Mouse (Mus musculus) bone marrow, adult 2 months (tissue): ENCODE measurements around the gene Vsig2. TPM values are rescaled to one million over a fixed set of nuclear protein-coding genes. Genes with fewer than 3 reads are reported as not detected.

Experiments used
- H3K27ac ChIP-seq: fragments of 200-500 bp; 2 replicates; pipeline ENCODE4 v1.5.1; 2012; ENCODE audit warnings: low read depth, mild to moderate bottlenecking, control low read depth, inconsistent platforms, low read length; ENCODE audit not compliant: control insufficient read depth, poor library complexity, insufficient read depth
- H3K4me1 ChIP-seq: fragments of 200-500 bp; 2 replicates; pipeline ENCODE4 v1.6.1; 2011; ENCODE audit warnings: low read length; ENCODE audit not compliant: control insufficient read depth, insufficient read depth
- H3K4me3 ChIP-seq: fragments of 200-500 bp; replicated peaks from 2 replicates; pipeline ENCODE3; 2011; ENCODE audit warnings: mild to moderate bottlenecking, low read depth, low read length, control low read depth; ENCODE audit not compliant: control insufficient read depth
- CTCF ChIP-seq: fragments of 200-500 bp; IDR thresholded peaks from 2 replicates; pipeline ENCODE4 v1.5.1; 2011; ENCODE audit warnings: low read length, control low read depth; ENCODE audit not compliant: control insufficient read depth, insufficient read depth
- POLR2A ChIP-seq: fragments of 200-500 bp; IDR thresholded peaks from 2 replicates; pipeline ENCODE4 v1.6.1; 2011; ENCODE audit warnings: low read depth, mild to moderate bottlenecking, control low read depth, low read length, borderline replicate concordance; ENCODE audit not compliant: control insufficient read depth
- WGBS: fragments of 180-500 bp; shearing (Covaris S2); methylation state at CpG from one replicate; pipeline ENCODE4 v1.1.7; 2018; 5-methylcytosine and 5-hydroxymethylcytosine counted together
- polyA plus RNA-seq: library from polyadenylated mRNA; stranded (reverse); fragments of >200 nt; gene quantifications from 2 replicates; pipeline ENCODE4 v1.2.4, GENCODE M21; 2011; ENCODE audit warnings: low replicate concordance; ENCODE audit not compliant: missing spikeins, insufficient read depth, insufficient read length

The Vsig2 gene
- polyA plus RNA-seq, 1 experiment: 12.2 TPM

DNA sequence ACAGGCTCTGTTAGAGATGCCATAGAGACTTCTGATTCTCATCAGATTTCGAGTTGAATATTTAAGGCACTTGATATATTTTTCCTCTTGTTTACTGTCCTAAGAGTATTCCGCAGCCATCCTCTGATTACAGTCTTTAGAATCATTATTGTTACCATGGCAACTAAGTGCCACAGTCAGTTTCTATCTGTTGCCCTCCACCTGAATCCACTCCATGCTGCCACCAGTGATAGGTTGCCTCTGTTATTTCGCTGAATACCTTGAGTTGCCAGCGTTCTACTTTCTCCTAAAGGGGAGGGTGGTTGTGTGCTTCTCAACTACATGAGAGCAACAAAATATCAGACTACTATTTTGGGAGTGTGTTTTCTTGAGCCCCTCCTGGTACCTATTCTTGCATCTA is 47.7 kb downstream of the Vsig2 start:
- TF ChIP-seq CTCF: no peak
- no peak for TF ChIP-seq POLR2A
- Histone ChIP-seq H3K4me1 (no peaks in the 10 kb centered on the region), H3K27ac (no peak overlapping the region), H3K4me3 (no peak overlapping the region)
- WGBS: 83% methylated on average over 4 of the region's 4 CpGs

DNA sequence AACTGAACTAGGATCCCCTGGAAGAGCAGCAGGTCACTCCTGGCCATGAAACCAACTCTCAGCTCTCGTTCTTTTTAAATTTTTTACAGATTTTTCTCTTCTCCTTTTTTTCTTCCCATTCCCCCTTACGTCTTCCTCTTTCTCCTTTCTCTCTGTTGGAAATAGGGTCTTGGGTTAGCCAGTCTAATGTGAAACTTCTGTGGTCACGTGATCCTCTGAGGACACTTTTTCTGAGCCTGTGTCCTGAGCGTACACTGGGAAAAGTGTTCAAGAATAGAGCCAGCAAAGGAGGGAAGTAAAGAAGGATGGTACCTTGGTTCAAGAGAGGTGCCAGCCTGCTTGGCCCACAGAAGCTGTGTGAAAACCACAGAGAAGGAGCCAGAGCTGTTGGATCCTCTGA is 51.3 kb downstream of the Vsig2 start:
- TF ChIP-seq CTCF (no peak), POLR2A (no peak)
- H3K4me1 ChIP-seq: no peaks in the 10 kb centered on the region
- H3K27ac ChIP-seq: no peak overlapping the region
- H3K4me3 ChIP-seq: no peak overlapping the region
- 45% methylated on average over 4 of the region's 4 CpGs for WGBS

DNA sequence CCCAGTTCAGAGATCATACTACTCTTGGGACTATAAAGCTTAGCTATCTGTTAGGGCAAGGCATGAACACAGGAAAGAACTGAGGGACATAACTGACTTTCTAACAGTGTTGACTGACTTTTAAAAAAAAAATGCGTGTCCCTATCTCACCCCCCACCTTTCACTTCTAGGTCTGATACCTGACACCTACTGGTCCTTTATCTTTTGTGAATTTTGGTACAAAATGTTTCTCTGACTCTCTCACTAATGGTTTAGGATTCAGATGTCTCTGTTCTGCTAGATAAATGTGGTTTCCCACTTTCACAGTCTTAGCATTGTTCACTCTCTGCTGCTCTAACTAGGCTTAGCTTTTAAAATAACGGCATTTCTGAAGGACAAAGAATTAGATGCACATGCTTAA is 53.0 kb downstream of the Vsig2 start:
- WGBS: 56% methylated on average over 2 of the region's 2 CpGs
- TF ChIP-seq CTCF (no peak), POLR2A (no peak)
- no peaks in the 10 kb centered on the region for H3K4me1 ChIP-seq
- no peak overlapping the region for H3K27ac ChIP-seq
- H3K4me3 ChIP-seq: no peak overlapping the region

DNA sequence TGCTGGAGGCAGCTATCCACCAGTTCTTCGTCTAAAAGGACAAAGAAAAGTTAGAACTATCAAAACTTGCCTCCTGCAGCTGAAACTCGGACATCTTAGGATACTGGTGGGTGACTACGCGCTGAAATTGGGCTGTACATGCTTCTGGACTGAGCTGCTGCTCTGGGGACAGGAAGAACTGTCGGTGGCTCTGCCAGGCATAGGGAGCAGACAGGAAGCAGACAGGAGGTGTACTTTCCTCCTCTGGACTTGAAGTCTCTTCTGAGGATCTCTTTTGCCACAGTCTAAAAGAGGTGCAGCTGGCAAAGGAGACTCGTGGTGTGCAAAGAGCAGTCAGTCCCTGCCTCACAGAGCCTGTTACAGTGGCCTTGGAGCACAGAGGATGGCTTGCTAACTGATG is 53.6 kb downstream of the Vsig2 start:
- 12% methylated on average over 6 of the region's 6 CpGs for WGBS
- Histone ChIP-seq H3K4me3 (no peak overlapping the region), H3K4me1 (no peaks in the 10 kb centered on the region), H3K27ac (no peak overlapping the region)
- TF ChIP-seq POLR2A (no peak), CTCF (no peak)

DNA sequence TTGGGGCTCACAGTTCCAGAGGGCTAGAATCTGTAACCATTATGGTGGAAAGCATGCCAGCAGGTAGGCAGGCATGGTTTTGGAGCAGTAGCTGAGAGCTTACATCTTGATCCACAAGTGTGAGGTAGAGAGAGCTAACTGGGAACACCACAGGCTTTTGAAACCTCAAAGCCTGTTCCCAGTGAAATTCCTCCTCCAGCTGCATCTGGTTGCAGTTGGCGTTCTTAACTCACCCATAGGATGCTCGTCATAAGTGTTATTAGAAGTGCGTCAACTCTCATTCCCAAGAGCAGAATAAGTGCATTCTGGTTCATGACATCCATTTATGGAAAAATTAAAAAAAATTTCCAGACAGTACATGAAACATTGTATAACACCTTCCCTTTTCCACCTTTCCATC is 54.6 kb downstream of the Vsig2 start:
- 91% methylated on average over 3 of the region's 3 CpGs for WGBS
- Histone ChIP-seq H3K4me3 (no peak overlapping the region), H3K4me1 (no peaks in the 10 kb centered on the region), H3K27ac (no peak overlapping the region)
- no peak for TF ChIP-seq CTCF
- no peak for TF ChIP-seq POLR2A

Other genes with a start within 250 kb of the Vsig2 start
- gene Ccdc15, start 190.8 kb upstream of the Vsig2 start, polyA plus RNA-seq: 1.8 and 3.1 TPM in 2 replicates
- gene Hepacam, start 171.9 kb upstream of the Vsig2 start, polyA plus RNA-seq: 0.67 TPM in 1 of 2 replicates, not detected in the other
- gene Robo4, start 137.4 kb upstream of the Vsig2 start, polyA plus RNA-seq: 4.8 and 9.6 TPM in 2 replicates
- gene Robo3, start 106.0 kb upstream of the Vsig2 start, polyA plus RNA-seq: 4.8 and 10.8 TPM in 2 replicates
- 11.2 and 29.1 TPM in 2 replicates for gene Msantd2, start 49.9 kb upstream of the Vsig2 start, polyA plus RNA-seq
- 10.8 and 13.7 TPM in 2 replicates for gene Esam, start 11.2 kb upstream of the Vsig2 start, polyA plus RNA-seq
- 92.9 and 101 TPM in 2 replicates for gene Nrgn, start 13.6 kb downstream of the Vsig2 start, polyA plus RNA-seq
- 1.9 and 7.2 TPM in 2 replicates for gene Siae, start 16.4 kb downstream of the Vsig2 start, polyA plus RNA-seq
- 1.4 and 3.7 TPM in 2 replicates for gene Spa17, start 74.5 kb downstream of the Vsig2 start, polyA plus RNA-seq
- 17.4 and 49.2 TPM in 2 replicates for gene Tbrg1, start 118.1 kb downstream of the Vsig2 start, polyA plus RNA-seq
- not detected in 2 replicates for gene Panx3, start 130.0 kb downstream of the Vsig2 start, polyA plus RNA-seq
- 0.36 and 0.57 TPM in 2 replicates for gene Olfr160, start 177.0 kb downstream of the Vsig2 start, polyA plus RNA-seq
- not detected in 2 replicates for gene Olfr874, start 205.9 kb downstream of the Vsig2 start, polyA plus RNA-seq
- not detected in 2 replicates for gene Olfr875, start 232.6 kb downstream of the Vsig2 start, polyA plus RNA-seq